Mouse (Mus musculus) olfactory bulb, adult 2 months (tissue): ENCODE data around the gene Gnb5.

Experiments used
- CTCF ChIP-seq: fragments of 200-500 bp; IDR thresholded peaks from 2 replicates; pipeline ENCODE4 v1.5.1; 2012; ENCODE audit warnings: low read depth, mild to moderate bottlenecking, low read length, moderate library complexity; ENCODE audit not compliant: insufficient read depth
- POLR2A ChIP-seq: fragments of 200-500 bp; IDR thresholded peaks from 2 replicates; pipeline ENCODE4 v1.6.1; 2012; ENCODE audit warnings: mild to moderate bottlenecking, low read depth, low read length, moderate library complexity; ENCODE audit not compliant: insufficient read depth

GRCm38 (mm10) chr9:75378774-75379173 lies 72.7 kb downstream of the Gnb5 start:
- TF ChIP-seq CTCF (no peak), POLR2A (no peak)
